Mouse (Mus musculus): ENCODE results near the gene Bgn. TPM values are rescaled to one million over a fixed set of nuclear protein-coding genes. Genes with fewer than 3 reads are reported as not detected.
A peak's percentile ranks its signal among the peaks of the same experiment; 100 is the strongest.
"Not testable (repeated sequence)": the region's sequence is repeated elsewhere in the genome, so short reads cannot be mapped to it uniquely, and the experiment has no call there.

The Bgn gene
- polyA plus RNA-seq, 1 experiment from 2014 or later = 68.0 TPM

GRCm38 (mm10) chrX:73480334-73480733 lies 3.1 kb upstream of the Bgn start:
- Histone ChIP-seq H3K27me3 (ENCODE audit: control insufficient read depth, insufficient read depth, low read length) (peaks cover 25% of the 10 kb centered on the region), H3K4me3 (ENCODE audit: low read depth, low read length) (no peak overlapping the region), H3K9me3 (replicated peaks; ENCODE audit: control insufficient read depth, low read length) (no peaks in the 10 kb centered on the region), H3K4me1 (ENCODE audit: control insufficient read depth, insufficient read depth, low read length) (no peaks in the 10 kb centered on the region; the same call in 1 of the 2 replicates), H3K9ac (ENCODE audit: low read depth, low read length) (no peak overlapping the region), H3K4me2 (no peak overlapping the region), H3K36me3 (ENCODE audit: control insufficient read depth, insufficient read depth, low read length) (no peaks in the 10 kb centered on the region), H3K27ac (ENCODE audit: low read depth, low read length) (no peak overlapping the region)
- WGBS (ENCODE audit: insufficient replicate concordance) = 39% methylated on average over 2 of the region's 2 CpGs
- no peak for ATAC-seq (replicated peaks; ENCODE audit: insufficient number of reproducible peaks, low FRiP score, low TSS enrichment)

- no peaks in the 10 kb centered on the region for H3K36me3 ChIP-seq (ENCODE audit: control insufficient read depth, insufficient read depth, low read length)
- peak overlapping the region; percentile 56 for H3K4me2 ChIP-seq
- no peak overlapping the region for H3K4me3 ChIP-seq (ENCODE audit: low read depth, low read length)
- no peak for ATAC-seq (replicated peaks; ENCODE audit: insufficient number of reproducible peaks, low FRiP score, low TSS enrichment)
- 42% methylated on average over 3 of the region's 4 CpGs for WGBS (ENCODE audit: insufficient replicate concordance)
- peaks cover 29% of the 10 kb centered on the region for H3K27me3 ChIP-seq (ENCODE audit: control insufficient read depth, insufficient read depth, low read length)
- no peaks in the 10 kb centered on the region for H3K9me3 ChIP-seq (replicated peaks; ENCODE audit: control insufficient read depth, low read length)
- 0 out of 2 replicates have a peak overlapping the region, but pooled peaks have one; percentile 5 for H3K9ac ChIP-seq (ENCODE audit: low read depth, low read length)
- H3K4me1 ChIP-seq (ENCODE audit: control insufficient read depth, insufficient read depth, low read length) = no peaks in the 10 kb centered on the region
- H3K27ac ChIP-seq (ENCODE audit: low read depth, low read length) = peak overlapping the region; percentile 73
These were observed 539 bp upstream of the Bgn start for GRCm38 (mm10) chrX:73482643-73483483.

- WGBS (ENCODE audit: insufficient replicate concordance) = 39% methylated on average over 1 of the region's 1 CpGs
- Histone ChIP-seq H3K27ac (ENCODE audit: low read depth, low read length) (0 out of 2 replicates have a peak overlapping the region, but pooled peaks have one; percentile 24), H3K4me1 (ENCODE audit: control insufficient read depth, insufficient read depth, low read length) (no peaks in the 10 kb centered on the region), H3K27me3 (ENCODE audit: control insufficient read depth, insufficient read depth, low read length) (peaks cover 25% of the 10 kb centered on the region), H3K9ac (ENCODE audit: low read depth, low read length) (peak overlapping the region; percentile 40), H3K4me3 (ENCODE audit: low read depth, low read length) (peak overlapping the region; percentile 36), H3K36me3 (ENCODE audit: control insufficient read depth, insufficient read depth, low read length) (no peaks in the 10 kb centered on the region), H3K9me3 (replicated peaks; ENCODE audit: control insufficient read depth, low read length) (no peaks in the 10 kb centered on the region), H3K4me2 (peak overlapping the region; percentile 56)
- no peak for ATAC-seq (replicated peaks; ENCODE audit: insufficient number of reproducible peaks, low FRiP score, low TSS enrichment)
These were observed 674 bp downstream of the Bgn start for GRCm38 (mm10) chrX:73484076-73484475.

GRCm38 (mm10) chrX:73484870-73485269 lies 1.5 kb downstream of the Bgn start:
- ATAC-seq (replicated peaks; ENCODE audit: insufficient number of reproducible peaks, low FRiP score, low TSS enrichment) = no peak
- peak overlapping the region; percentile 56 for H3K4me2 ChIP-seq
- H3K9ac ChIP-seq (ENCODE audit: low read depth, low read length) = no peak overlapping the region
- no peaks in the 10 kb centered on the region for H3K36me3 ChIP-seq (ENCODE audit: control insufficient read depth, insufficient read depth, low read length)
- H3K27me3 ChIP-seq (ENCODE audit: control insufficient read depth, insufficient read depth, low read length) = peaks cover 18% of the 10 kb centered on the region
- no peak overlapping the region for H3K27ac ChIP-seq (ENCODE audit: low read depth, low read length)
- no peaks in the 10 kb centered on the region for H3K4me1 ChIP-seq (ENCODE audit: control insufficient read depth, insufficient read depth, low read length)
- no peaks in the 10 kb centered on the region for H3K9me3 ChIP-seq (replicated peaks; ENCODE audit: control insufficient read depth, low read length)
- 76% methylated on average over 4 of the region's 4 CpGs for WGBS (ENCODE audit: insufficient replicate concordance)
- peak overlapping the region; percentile 36; the same call in 1 of the 2 replicates for H3K4me3 ChIP-seq (ENCODE audit: low read depth, low read length)

- H3K9me3 ChIP-seq (replicated peaks; ENCODE audit: control insufficient read depth, low read length) = no peaks in the 10 kb centered on the region
- no peaks in the 10 kb centered on the region for H3K4me1 ChIP-seq (ENCODE audit: control insufficient read depth, insufficient read depth, low read length)
- H3K27me3 ChIP-seq (ENCODE audit: control insufficient read depth, insufficient read depth, low read length) = peaks cover 18% of the 10 kb centered on the region
- 63% methylated on average over 4 of the region's 5 CpGs for WGBS (ENCODE audit: insufficient replicate concordance)
- no peak overlapping the region for H3K4me3 ChIP-seq (ENCODE audit: low read depth, low read length)
- no peak for ATAC-seq (replicated peaks; ENCODE audit: insufficient number of reproducible peaks, low FRiP score, low TSS enrichment)
- no peak overlapping the region for H3K9ac ChIP-seq (ENCODE audit: low read depth, low read length)
- H3K4me2 ChIP-seq = no peak overlapping the region
- H3K36me3 ChIP-seq (ENCODE audit: control insufficient read depth, insufficient read depth, low read length) = no peaks in the 10 kb centered on the region
- H3K27ac ChIP-seq (ENCODE audit: low read depth, low read length) = no peak overlapping the region
These were observed 3.5 kb downstream of the Bgn start for GRCm38 (mm10) chrX:73486920-73487319.

- 51% methylated on average over 4 of the region's 4 CpGs for WGBS (ENCODE audit: insufficient replicate concordance)
- Histone ChIP-seq H3K36me3 (ENCODE audit: control insufficient read depth, insufficient read depth, low read length) (no peaks in the 10 kb centered on the region), H3K4me2 (no peak overlapping the region), H3K27ac (ENCODE audit: low read depth, low read length) (no peak overlapping the region), H3K9ac (ENCODE audit: low read depth, low read length) (no peak overlapping the region), H3K4me3 (ENCODE audit: low read depth, low read length) (no peak overlapping the region), H3K27me3 (ENCODE audit: control insufficient read depth, insufficient read depth, low read length) (peaks cover 4% of the 10 kb centered on the region; the same call in 1 of the 2 replicates), H3K4me1 (ENCODE audit: control insufficient read depth, insufficient read depth, low read length) (no peaks in the 10 kb centered on the region), H3K9me3 (replicated peaks; ENCODE audit: control insufficient read depth, low read length) (no peaks in the 10 kb centered on the region)
- ATAC-seq (replicated peaks; ENCODE audit: insufficient number of reproducible peaks, low FRiP score, low TSS enrichment) = no peak
These were observed 6.8 kb downstream of the Bgn start for GRCm38 (mm10) chrX:73490186-73490585.

- H3K27ac ChIP-seq (ENCODE audit: low read depth, low read length) = no peak overlapping the region
- H3K9me3 ChIP-seq (replicated peaks; ENCODE audit: control insufficient read depth, low read length) = no peaks in the 10 kb centered on the region
- H3K36me3 ChIP-seq (ENCODE audit: control insufficient read depth, insufficient read depth, low read length) = no peaks in the 10 kb centered on the region
- peaks cover 6% of the 10 kb centered on the region; the same call in 1 of the 2 replicates for H3K27me3 ChIP-seq (ENCODE audit: control insufficient read depth, insufficient read depth, low read length)
- H3K4me2 ChIP-seq = no peak overlapping the region
- no peaks in the 10 kb centered on the region for H3K4me1 ChIP-seq (ENCODE audit: control insufficient read depth, insufficient read depth, low read length)
- ATAC-seq (replicated peaks; ENCODE audit: insufficient number of reproducible peaks, low FRiP score, low TSS enrichment) = no peak
- no peak overlapping the region for H3K9ac ChIP-seq (ENCODE audit: low read depth, low read length)
- H3K4me3 ChIP-seq (ENCODE audit: low read depth, low read length) = no peak overlapping the region
- WGBS (ENCODE audit: insufficient replicate concordance) = 73% methylated on average over 3 of the region's 3 CpGs
These were observed 7.4 kb downstream of the Bgn start for GRCm38 (mm10) chrX:73490804-73491203.

- not testable (repeated sequence) for H3K4me2 ChIP-seq; H3K9me3 ChIP-seq (replicated peaks; ENCODE audit: control insufficient read depth, low read length); ATAC-seq (replicated peaks; ENCODE audit: insufficient number of reproducible peaks, low FRiP score, low TSS enrichment); H3K27ac ChIP-seq (ENCODE audit: low read depth, low read length); H3K4me3 ChIP-seq (ENCODE audit: low read depth, low read length); H3K36me3 ChIP-seq (ENCODE audit: control insufficient read depth, insufficient read depth, low read length); H3K9ac ChIP-seq (ENCODE audit: low read depth, low read length); H3K27me3 ChIP-seq (ENCODE audit: control insufficient read depth, insufficient read depth, low read length); H3K4me1 ChIP-seq (ENCODE audit: control insufficient read depth, insufficient read depth, low read length)
- WGBS (ENCODE audit: insufficient replicate concordance) = 4% methylated on average over 1 of the region's 2 CpGs
These were observed 10.2 kb downstream of the Bgn start for GRCm38 (mm10) chrX:73493567-73493966.

- ATAC-seq (replicated peaks; ENCODE audit: insufficient number of reproducible peaks, low FRiP score, low TSS enrichment) = no peak
- Histone ChIP-seq H3K4me3 (ENCODE audit: low read depth, low read length) (no peak overlapping the region), H3K4me1 (ENCODE audit: control insufficient read depth, insufficient read depth, low read length) (no peaks in the 10 kb centered on the region), H3K9me3 (replicated peaks; ENCODE audit: control insufficient read depth, low read length) (no peaks in the 10 kb centered on the region), H3K9ac (ENCODE audit: low read depth, low read length) (no peak overlapping the region), H3K36me3 (ENCODE audit: control insufficient read depth, insufficient read depth, low read length) (no peaks in the 10 kb centered on the region), H3K27ac (ENCODE audit: low read depth, low read length) (no peak overlapping the region), H3K27me3 (ENCODE audit: control insufficient read depth, insufficient read depth, low read length) (peaks cover 17% of the 10 kb centered on the region), H3K4me2 (no peak overlapping the region)
- 67% methylated on average over 4 of the region's 4 CpGs for WGBS (ENCODE audit: insufficient replicate concordance)
These were observed 13.3 kb downstream of the Bgn start for GRCm38 (mm10) chrX:73496746-73497145.

Measured in heart, embryonic 11.5 days (tissue).